Mouse (Mus musculus) liver, adult 2 months (tissue): ENCODE results near the gene Fis1.

Experiments used
- CTCF ChIP-seq: fragments of 200-500 bp; IDR thresholded peaks from 2 replicates; pipeline ENCODE4 v1.5.1; 2011; ENCODE audit warnings: low read depth, low read length, control low read depth
- POLR2A ChIP-seq: fragments of 200-500 bp; IDR thresholded peaks from 2 replicates; pipeline ENCODE4 v1.6.1; 2011; ENCODE audit warnings: low read length, control low read depth; ENCODE audit not compliant: insufficient read depth; ENCODE audit errors: extremely low read depth

DNA sequence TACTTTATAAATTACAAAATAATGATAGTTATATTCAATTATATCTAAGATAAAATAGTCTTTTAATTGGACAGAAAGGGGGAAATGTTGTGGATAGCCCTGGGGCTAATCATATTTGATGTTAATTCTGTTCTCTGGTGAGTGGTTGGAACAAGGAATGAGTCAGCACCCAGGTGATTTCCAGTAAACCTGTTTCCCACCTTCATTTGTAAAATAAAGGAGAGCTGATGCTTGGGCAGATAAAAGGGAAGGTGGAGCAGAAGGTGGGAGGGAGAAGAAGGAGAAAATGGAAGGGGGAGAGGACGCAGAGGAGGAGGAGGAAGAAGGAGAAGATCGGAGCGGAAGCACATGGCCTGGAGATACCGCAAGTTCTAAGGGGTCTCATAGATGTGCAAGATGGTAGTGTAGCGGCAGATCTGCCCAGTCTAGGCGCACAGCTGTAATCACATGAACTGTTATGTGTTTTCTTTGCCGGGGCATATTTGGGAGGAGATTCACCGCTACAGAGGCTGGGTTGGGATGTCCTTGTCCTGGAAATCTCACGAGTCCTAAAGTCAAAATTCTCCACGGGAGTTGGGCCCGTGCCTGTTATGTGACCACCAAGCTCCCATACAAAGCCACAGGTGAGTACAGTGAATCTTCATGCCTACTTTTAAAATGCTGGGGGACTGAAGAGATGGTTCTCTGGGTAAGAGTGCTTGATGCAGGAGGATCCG is 12.1 kb upstream of the Fis1 start:
- TF ChIP-seq POLR2A (no peak), CTCF (no peak)
